ENCODE assay signal across 9 mouse cellular contexts in genomic region chr12:17440251-17440651, GRCm38 (mm10).
DNase-seq lines count a peak whose midpoint lies in the region; ATAC-seq lines count a peak whose summit lies in the region.
"Had no signal": no experiment of that assay in that cellular context is flagged by ENCODE, and none has a peak within 500 bp of the region (broad histone marks: within the 10 kb centered on the region; RNA-seq: fewer than 3 reads in every experiment).

No protein-coding gene starts in this region.

- DNase-seq in adrenal gland, adult 8-10 months: peak; percentile 52
- peak; percentile 71 to 82 for DNase-seq in kidney, postnatal 4 days
- DNase-seq in cerebellum, adult 9-11 months: no peak
- no peak for DNase-seq in thymus, postnatal 14 days

- H3K4me1 ChIP-seq in heart, embryonic 13.5 days: peaks cover 10% of the 10 kb centered on the region
- H3K4me1 ChIP-seq in hindbrain, embryonic 16.5 days (ENCODE audit: control insufficient read depth, insufficient read depth, low read depth, low read length): no peaks in the 10 kb centered on the region

- H3K4me3 ChIP-seq in heart, embryonic 13.5 days: no peak overlapping the region
- H3K4me3 ChIP-seq in hindbrain, embryonic 16.5 days (ENCODE audit: low read length): no peak overlapping the region
- H3K4me3 ChIP-seq: hindbrain, embryonic 15.5 days; myocyte had no signal

- peak; percentile 84 for ATAC-seq in CD4-positive, CD25-positive, alpha-beta regulatory T cell, adult 4 months
- ATAC-seq in heart, embryonic 13.5 days (ENCODE audit: extremely low read depth, insufficient number of reproducible peaks, low FRiP score, low TSS enrichment): no peak
- ATAC-seq in hindbrain, embryonic 16.5 days: no peak

- H3K9ac ChIP-seq in heart, embryonic 13.5 days: no peak overlapping the region
- no peak overlapping the region for H3K9ac ChIP-seq in hindbrain, embryonic 16.5 days (ENCODE audit: low read depth, low read length)
- H3K9ac ChIP-seq: hindbrain, embryonic 15.5 days had no signal

- H3K27me3 ChIP-seq in heart, embryonic 13.5 days (replicated peaks): no peaks in the 10 kb centered on the region
- no peaks in the 10 kb centered on the region for H3K27me3 ChIP-seq in hindbrain, embryonic 16.5 days (replicated peaks; ENCODE audit: control insufficient read depth, insufficient read depth, low read length)
- H3K27me3 ChIP-seq: hindbrain, embryonic 15.5 days had no signal

- no peak overlapping the region for H3K4me2 ChIP-seq in heart, embryonic 13.5 days
- no peak overlapping the region for H3K4me2 ChIP-seq in hindbrain, embryonic 16.5 days (ENCODE audit: low read length)
- H3K4me2 ChIP-seq: hindbrain, embryonic 15.5 days had no signal

- H3K27ac ChIP-seq in heart, embryonic 13.5 days (replicated peaks): peak overlapping the region; percentile 55
- H3K27ac ChIP-seq in hindbrain, embryonic 16.5 days (ENCODE audit: low read depth, low read length): no peak overlapping the region
- H3K27ac ChIP-seq: hindbrain, embryonic 15.5 days had no signal

- H3K36me3 ChIP-seq in heart, embryonic 13.5 days: no peaks in the 10 kb centered on the region
- no peaks in the 10 kb centered on the region for H3K36me3 ChIP-seq in hindbrain, embryonic 16.5 days (ENCODE audit: control insufficient read depth, insufficient read depth, low read length)
- H3K36me3 ChIP-seq: hindbrain, embryonic 15.5 days had no signal

- no peaks in the 10 kb centered on the region for H3K9me3 ChIP-seq in heart, embryonic 13.5 days
- H3K9me3 ChIP-seq in hindbrain, embryonic 16.5 days (ENCODE audit: control insufficient read depth, low read length): no peaks in the 10 kb centered on the region
- H3K9me3 ChIP-seq: hindbrain, embryonic 15.5 days had no signal

- 39% methylated on average over 7 of the region's 7 CpGs for WGBS in heart, embryonic 13.5 days
- 60% methylated on average over 7 of the region's 7 CpGs for WGBS in hindbrain, embryonic 16.5 days

Comparison
In these comparisons a context has a peak if more than half of its experiments do, and no peak if none do; other contexts are left out.
1. DNase-seq: peak in adrenal gland, adult 8-10 months (single experiment) and kidney, postnatal 4 days (2 of 2); none in cerebellum, adult 9-11 months (single experiment) and thymus, postnatal 14 days (single experiment).